Mouse (Mus musculus) left cerebral cortex, adult 2 months (tissue): ENCODE data around the gene Rasa3. TPM values are rescaled to one million over a fixed set of nuclear protein-coding genes. Genes with fewer than 3 reads are reported as not detected.
A peak's percentile ranks its signal among the peaks of the same experiment; 100 is the strongest.

Experiments used
- DNase-seq, 2 experiments: peaks; one replicate each; pipeline ENCODE4 v3.0.0; 2021 to 2022; ENCODE audit warnings: low spot score in 2 of 2, mixed read lengths in 1 of 2; ENCODE audit errors: extremely low spot score in 1 of 2
- H3K27ac ChIP-seq: fragments of 200-600 bp; 2 replicates; pipeline ENCODE4 v1.8.1; 2022
- H3K4me3 ChIP-seq: fragments of 200-600 bp; 2 replicates; pipeline ENCODE4 v1.8.1; 2022
- CTCF ChIP-seq: fragments of 200-600 bp; IDR thresholded peaks from 2 replicates; pipeline ENCODE4 v1.8.1; 2022; ENCODE audit warnings: antibody characterized with exemption, mild to moderate bottlenecking, moderate library complexity
- intact Hi-C: fragments of 180-260 bp; cut with DNase I; formaldehyde crosslinking; loops from one replicate; pipeline ENCODE4 v1.15.1; 2025
- total RNA-seq, 2 experiments: library from RNA; stranded (reverse); gene quantifications; 2 replicates each; pipeline ENCODE4 v1.2.3; 2021

The Rasa3 gene
- total RNA-seq, 2 experiments from 2014 or later: 62.3 to 69.4 TPM

GRCm38 (mm10) chr8:13531602-13532171 lies 145.7 kb downstream of the Rasa3 start:
- intact Hi-C loops: no loop called here
- no peak overlapping the region for H3K4me3 ChIP-seq
- TF ChIP-seq CTCF: no peak
- H3K27ac ChIP-seq: no peak overlapping the region
- no peak for DNase-seq

DNA sequence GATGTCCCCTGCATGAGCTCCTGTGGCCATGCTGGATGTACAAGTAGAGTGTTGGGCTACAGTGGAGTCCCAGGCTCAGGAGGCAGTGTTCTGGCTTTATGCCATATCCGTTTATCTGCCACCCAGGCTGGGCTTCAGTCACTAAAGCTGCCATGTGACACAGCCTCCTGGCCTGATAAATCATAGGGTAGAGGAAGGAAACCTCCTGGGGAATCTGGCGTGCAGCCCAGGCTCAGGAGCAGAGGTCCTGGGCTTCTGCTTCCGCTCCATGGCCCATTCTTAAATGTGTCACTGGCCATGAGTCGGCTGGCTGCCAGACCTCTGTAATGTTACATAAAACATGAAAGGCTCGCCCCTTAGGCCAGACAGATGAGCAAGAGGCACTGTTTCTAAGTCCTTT lies 146.5 kb downstream of the Rasa3 start:
- 0 out of 2 replicates have a peak overlapping the region, but pooled peaks have one; percentile 41 for H3K27ac ChIP-seq

GRCm38 (mm10) chr8:13530401-13530800 lies 147.0 kb downstream of the Rasa3 start:
- no peak for DNase-seq
- H3K4me3 ChIP-seq: no peak overlapping the region
- TF ChIP-seq CTCF: no peak
- intact Hi-C loops: no loop called here
- 0 out of 2 replicates have a peak overlapping the region, but pooled peaks have one; percentile 41 for H3K27ac ChIP-seq

More for the DNA sequence above, 146.5 kb downstream of the Rasa3 start:
- no peak for TF ChIP-seq CTCF
- intact Hi-C loops: no loop called here
- peak in 1 of 2 experiments; percentile 53 for DNase-seq
- H3K4me3 ChIP-seq: no peak overlapping the region

- Histone ChIP-seq H3K4me3 (no peak overlapping the region), H3K27ac (0 out of 2 replicates have a peak overlapping the region, but pooled peaks have one; percentile 41)
- TF ChIP-seq CTCF: no peak
- intact Hi-C loops: no loop called here
- DNase-seq: peak; percentile 36 to 49
Measured at GRCm38 (mm10) chr8:13529891-13530316, 147.5 kb downstream of the Rasa3 start.

DNA sequence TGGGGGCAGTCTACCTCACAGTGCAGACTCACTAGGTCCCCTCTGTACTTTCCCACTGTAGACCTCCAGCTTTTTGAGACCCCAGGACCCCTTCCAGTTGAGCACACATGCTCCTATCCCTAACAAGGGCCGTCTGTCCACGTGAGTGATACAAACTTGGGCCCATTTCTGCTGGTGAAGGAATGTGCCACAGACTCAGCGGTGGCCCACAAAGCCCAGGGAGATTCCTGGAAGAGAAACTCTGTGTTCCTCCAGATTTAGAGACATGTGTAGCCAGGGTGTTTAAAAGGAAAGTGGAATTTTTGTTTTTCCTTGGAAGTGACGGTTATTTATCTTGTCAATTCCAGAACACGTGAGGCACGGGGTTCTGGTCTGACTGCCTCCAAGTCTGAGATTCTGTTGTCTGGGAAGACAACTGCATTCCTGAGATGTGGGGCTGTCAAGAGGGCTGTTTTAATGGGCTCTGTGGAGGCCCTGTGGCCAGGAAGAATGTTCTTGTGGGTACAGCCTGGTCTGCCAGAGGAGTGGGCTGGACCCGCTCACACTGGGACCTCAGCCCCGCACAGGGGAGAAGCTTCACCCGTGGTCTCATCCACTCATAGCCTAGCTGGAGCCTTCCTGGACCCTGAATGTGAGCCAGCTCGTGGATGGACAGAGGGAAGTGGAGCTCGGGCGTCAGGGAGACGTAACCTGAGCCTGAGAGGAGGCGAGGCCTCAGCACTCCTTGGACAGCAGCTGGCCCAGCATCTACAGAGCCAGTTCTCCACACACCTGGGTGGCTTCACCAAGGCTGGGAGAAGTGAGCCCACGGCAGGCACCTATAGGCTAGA lies 148.2 kb downstream of the Rasa3 start:
- Histone ChIP-seq H3K27ac (no peak overlapping the region), H3K4me3 (no peak overlapping the region)
- no peak; the same call in 1 of the 2 replicates for TF ChIP-seq CTCF
- DNase-seq: no peak
- intact Hi-C loops: no loop called here

- no peak overlapping the region for H3K27ac ChIP-seq
- no peak for DNase-seq
- intact Hi-C loops: no loop called here
- H3K4me3 ChIP-seq: no peak overlapping the region
- no peak for TF ChIP-seq CTCF
Measured at GRCm38 (mm10) chr8:13521392-13521791, 156.0 kb downstream of the Rasa3 start.

DNA sequence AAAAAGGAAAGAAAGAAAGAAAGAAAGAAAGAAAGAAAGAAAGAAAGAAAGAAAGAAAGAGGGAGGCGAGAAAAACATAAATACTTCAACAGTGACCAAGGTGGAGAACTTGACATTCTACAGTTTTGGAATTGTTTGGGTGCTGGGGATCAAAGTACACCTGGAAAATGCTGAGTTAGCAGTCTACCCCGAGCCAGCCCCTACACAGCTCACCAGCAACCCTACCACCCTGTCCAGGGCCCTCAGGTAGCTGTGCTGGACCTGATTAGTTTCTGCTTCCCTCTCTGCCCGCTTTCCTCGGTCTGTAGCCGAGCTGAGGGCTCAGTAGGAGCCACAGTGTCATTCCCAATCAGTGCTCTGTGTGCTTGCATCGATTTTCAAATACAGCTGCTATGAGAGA lies 157.1 kb downstream of the Rasa3 start:
- DNase-seq: no peak
- no peak overlapping the region for H3K4me3 ChIP-seq
- TF ChIP-seq CTCF: no peak
- intact Hi-C loops: no loop called here
- H3K27ac ChIP-seq: no peak overlapping the region

DNA sequence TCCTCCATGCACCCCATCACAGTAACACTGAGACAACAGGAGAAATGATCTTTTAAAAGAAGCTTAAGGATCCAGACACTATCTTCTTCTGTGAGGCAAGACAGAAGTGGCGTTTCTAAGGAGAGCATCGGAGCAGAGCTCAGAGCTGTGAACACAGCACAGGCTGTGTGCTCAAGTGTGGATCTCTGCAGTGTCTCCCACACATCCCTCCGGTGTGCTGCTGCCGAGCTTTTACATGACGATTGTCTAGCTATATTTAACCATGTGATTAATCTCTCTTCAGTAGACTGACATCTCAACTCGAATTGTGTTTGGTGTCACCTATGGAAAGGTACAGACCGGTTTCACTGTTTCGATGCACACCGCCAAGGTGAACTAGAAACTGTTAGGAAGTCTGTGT lies 157.9 kb downstream of the Rasa3 start:
- Histone ChIP-seq H3K27ac (no peak overlapping the region), H3K4me3 (no peak overlapping the region)
- DNase-seq: peak in 1 of 2 experiments; percentile 42
- no peak for TF ChIP-seq CTCF
- intact Hi-C loops: no loop called here

DNA sequence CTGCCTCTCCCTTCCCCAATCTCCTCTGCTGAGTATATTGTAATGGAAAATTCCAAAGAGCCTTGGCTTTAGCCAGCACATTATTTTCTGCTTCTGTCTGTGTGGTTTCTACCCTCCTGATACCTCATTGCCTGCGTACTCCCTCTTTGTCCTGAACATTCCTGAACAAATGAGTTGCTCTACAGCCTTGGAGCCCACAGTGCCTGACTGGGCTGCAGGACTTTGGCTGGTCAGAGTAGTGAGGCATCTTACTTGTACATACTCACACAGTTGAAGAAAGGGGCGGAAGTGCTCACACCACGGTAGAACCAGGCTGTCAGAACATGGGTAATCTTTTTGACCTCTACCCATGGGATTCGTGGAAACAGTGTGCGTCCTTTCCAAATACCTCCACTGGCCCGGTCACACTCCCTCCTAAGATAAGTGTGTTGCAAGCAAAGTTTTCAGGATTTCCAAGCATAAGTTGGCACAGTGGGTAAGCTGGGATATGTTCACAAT lies 160.1 kb downstream of the Rasa3 start:
- no peak for TF ChIP-seq CTCF
- H3K4me3 ChIP-seq: no peak overlapping the region
- no peak for DNase-seq
- no peak overlapping the region for H3K27ac ChIP-seq
- intact Hi-C loops: no loop called here

Other genes with a start within 250 kb of the Rasa3 start
- gene Tmem255b, start 242.4 kb downstream of the Rasa3 start, total RNA-seq: 1 to 10 TPM; 3.6 to 5.9 TPM
- gene Gas6, start 183.1 kb downstream of the Rasa3 start, total RNA-seq: 10 to 100 TPM; 96.8 to 98.7 TPM
- under 1 TPM; 0.38 to 0.77 TPM for gene 1700029H14Rik, start 115.1 kb downstream of the Rasa3 start, total RNA-seq
- gene Cfap97d2, start 28.3 kb upstream of the Rasa3 start, total RNA-seq: 1 to 10 TPM; 1.0 to 1.4 TPM
- gene Cdc16, start 80.1 kb upstream of the Rasa3 start, total RNA-seq: 10 to 100 TPM; 45.2 to 49.7 TPM
- 10 to 100 TPM; 35.9 to 36.7 TPM for gene Upf3a, start 108.0 kb upstream of the Rasa3 start, total RNA-seq
- not detected for gene AF366264, start 160.8 kb upstream of the Rasa3 start, total RNA-seq
- 10 to 100 TPM; 27.4 to 29.4 TPM for gene Champ1, start 192.0 kb upstream of the Rasa3 start, total RNA-seq
- gene Coprs, start 212.7 kb upstream of the Rasa3 start, total RNA-seq: 10 to 100 TPM; 38.5 to 42.9 TPM